Mouse (Mus musculus): ENCODE measurements around the gene Nol4l.

DNA sequence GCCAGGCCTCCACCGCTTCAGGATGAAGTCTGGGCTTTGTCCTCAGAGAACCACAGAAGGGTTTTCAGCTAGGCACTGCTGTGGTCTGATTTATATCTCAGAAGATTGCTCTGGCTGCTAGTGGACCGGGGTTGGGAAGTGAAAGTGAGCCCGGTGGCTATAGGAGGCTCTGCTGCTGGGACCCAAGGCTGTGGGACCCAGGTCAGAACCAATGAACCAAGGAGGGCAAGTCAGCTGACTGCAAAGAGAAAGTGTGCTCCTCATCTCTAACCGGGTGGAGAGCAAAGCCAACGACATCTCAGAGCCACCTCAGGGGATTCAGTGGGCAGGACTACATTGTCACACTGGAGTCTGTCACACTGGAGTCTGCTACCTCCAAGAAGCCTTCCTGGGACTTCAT lies 23.4 kb downstream of the Nol4l start:
- TF ChIP-seq POLR2A (IDR thresholded peaks at IDR 0.05; ENCODE audit: borderline replicate concordance, insufficient read depth, low read length) (no peak), CTCF (IDR thresholded peaks at IDR 0.05; ENCODE audit: borderline replicate concordance, insufficient read depth, low read depth, low read length) (no peak)

Measured in cerebellum, adult 2 months (tissue).